Mouse (Mus musculus) left cerebral cortex, postnatal 10 days (tissue): Measurements from ENCODE around the gene Slc17a4. TPM values are rescaled to one million over a fixed set of nuclear protein-coding genes. Genes with fewer than 3 reads are reported as not detected.

Experiments
- DNase-seq, 2 experiments: peaks; one replicate each; pipeline ENCODE4 v3.0.0; 2021 to 2022; ENCODE audit warnings: low spot score in 2 of 2, mixed read lengths in 1 of 2; ENCODE audit errors: extremely low spot score in 1 of 2
- intact Hi-C: fragments of 180-260 bp; cut with DNase I; formaldehyde crosslinking; loops from one replicate; pipeline ENCODE4 v1.15.1; 2025
- total RNA-seq, 2 experiments: library from RNA; stranded (reverse); gene quantifications; 2 replicates each; pipeline ENCODE4 v1.2.3; 2021

Slc17a4 gene
- total RNA-seq, 2 experiments from 2014 or later, result not detected

GRCm38 (mm10) chr13:23906906-23907305, 7.9 kb downstream of the Slc17a4 start:
- intact Hi-C loops, result no loop called here
- no peak for DNase-seq

GRCm38 (mm10) chr13:23898242-23898641, 16.6 kb downstream of the Slc17a4 start:
- intact Hi-C loops, result no loop called here
- DNase-seq, result no peak

- intact Hi-C loops, result no loop called here
- DNase-seq, result no peak
These were observed 21.6 kb downstream of the Slc17a4 start for GRCm38 (mm10) chr13:23893269-23893593.

GRCm38 (mm10) chr13:23892592-23893268, 22.1 kb downstream of the Slc17a4 start:
- intact Hi-C loops, result no loop called here
- DNase-seq, result no peak

- intact Hi-C loops, result no loop called here
- no peak for DNase-seq
These were observed 25.7 kb downstream of the Slc17a4 start for GRCm38 (mm10) chr13:23889011-23889605.

GRCm38 (mm10) chr13:23887026-23887725, 27.6 kb downstream of the Slc17a4 start:
- intact Hi-C loops, result no loop called here
- no peak for DNase-seq

GRCm38 (mm10) chr13:23885540-23885939, 29.3 kb downstream of the Slc17a4 start:
- no peak for DNase-seq
- intact Hi-C loops, result no loop called here

GRCm38 (mm10) chr13:23879636-23880035, 35.2 kb downstream of the Slc17a4 start:
- no peak for DNase-seq
- intact Hi-C loops, result no loop called here

GRCm38 (mm10) chr13:23879106-23879505, 35.7 kb downstream of the Slc17a4 start:
- DNase-seq, result no peak
- intact Hi-C loops, result no loop called here

GRCm38 (mm10) chr13:23873141-23873540, 41.7 kb downstream of the Slc17a4 start:
- DNase-seq, result no peak
- intact Hi-C loops, result no loop called here

GRCm38 (mm10) chr13:23869996-23870395, 44.8 kb downstream of the Slc17a4 start:
- no peak for DNase-seq
- intact Hi-C loops, result no loop called here

- intact Hi-C loops, result no loop called here
- DNase-seq, result no peak
These were observed 45.8 kb downstream of the Slc17a4 start for GRCm38 (mm10) chr13:23868790-23869533.

- intact Hi-C loops, result no loop called here
These were observed 47.4 kb downstream of the Slc17a4 start, which contains the start of gene Slc17a1 for GRCm38 (mm10) chr13:23867405-23867804. Slc17a1 (plus strand) TSS chr13:23867750.

GRCm38 (mm10) chr13:23867000-23867399, 47.8 kb downstream of the Slc17a4 start:
- intact Hi-C loops, result no loop called here
- no peak for DNase-seq

More at GRCm38 (mm10) chr13:23867405-23867804, 47.4 kb downstream of the Slc17a4 start, which contains the start of gene Slc17a1:
- DNase-seq, result no peak

- no peak for DNase-seq
These were observed 48.6 kb downstream of the Slc17a4 start for GRCm38 (mm10) chr13:23866086-23866710.

GRCm38 (mm10) chr13:23864711-23865110, 50.1 kb downstream of the Slc17a4 start:
- intact Hi-C loops, result no loop called here
- DNase-seq, result peak in 1 of 2 experiments; percentile 35

More at GRCm38 (mm10) chr13:23866086-23866710, 48.6 kb downstream of the Slc17a4 start:
- intact Hi-C loops, result no loop called here

- intact Hi-C loops, result no loop called here
- no peak for DNase-seq
These were observed 53.0 kb downstream of the Slc17a4 start for GRCm38 (mm10) chr13:23861815-23862214.

GRCm38 (mm10) chr13:23856401-23856800, 58.4 kb downstream of the Slc17a4 start:
- DNase-seq, result no peak
- intact Hi-C loops, result no loop called here

GRCm38 (mm10) chr13:23849299-23849698, 65.5 kb downstream of the Slc17a4 start:
- DNase-seq, result no peak
- intact Hi-C loops, result no loop called here
